Mouse (Mus musculus) lung, postnatal 25 days (tissue): ENCODE results near the gene Zyx.

Experiments
- DNase-seq: peaks from one replicate; pipeline ENCODE4 v3.0.0; 2022; ENCODE audit warnings: low spot score

Gene Zyx

GRCm38 (mm10) chr6:42398285-42398684, 48.9 kb downstream of the Zyx start:
- no peak for DNase-seq

- DNase-seq: no peak
These were observed 49.6 kb downstream of the Zyx start for GRCm38 (mm10) chr6:42398998-42399397.

GRCm38 (mm10) chr6:42399938-42400337, 50.5 kb downstream of the Zyx start, which contains the start of gene Tas2r143:
Gene Tas2r143 (plus strand): TSS chr6:42400238.
- no peak for DNase-seq

GRCm38 (mm10) chr6:42405134-42405533, 55.7 kb downstream of the Zyx start, which contains the start of gene Tas2r135:
Gene Tas2r135 (plus strand): TSS chr6:42405434.
- DNase-seq: no peak
